Mouse (Mus musculus) hindbrain, postnatal 0 days (tissue): ENCODE measurements around the gene Sema3c. TPM values are rescaled to one million over a fixed set of nuclear protein-coding genes. Genes with fewer than 3 reads are reported as not detected.
A peak's percentile ranks its signal among the peaks of the same experiment; 100 is the strongest.

ENCODE experiments used
- ATAC-seq: fragments of 200-750 bp; cut with Nextera tagmentation; 2 replicates; pipeline ENCODE4 v1.8.0; 2017; ENCODE audit warnings: mild to moderate bottlenecking, moderate TSS enrichment, moderate library complexity
- DNase-seq: peaks from one replicate; pipeline ENCODE4 v3.0.0-alpha.2; 2015; ENCODE audit warnings: low spot score
- H3K27ac ChIP-seq: fragments of 300-500 bp; sonication (generic); 2 replicates; pipeline ENCODE4 v1.5.1; 2014; ENCODE audit warnings: mild to moderate bottlenecking
- H3K27me3 ChIP-seq: fragments of 300-500 bp; sonication (generic); 2 replicates; pipeline ENCODE4 v1.6.1; 2014; ENCODE audit warnings: low read length, mixed read lengths; ENCODE audit not compliant: insufficient read depth
- H3K36me3 ChIP-seq: fragments of 300-500 bp; sonication (generic); 2 replicates; pipeline ENCODE4 v1.6.1; 2014; ENCODE audit warnings: low read length, mixed read lengths; ENCODE audit not compliant: insufficient read depth
- H3K4me1 ChIP-seq: fragments of 300-500 bp; sonication (generic); 2 replicates; pipeline ENCODE4 v1.6.1; 2014; ENCODE audit warnings: antibody characterized with exemption, low read length, mixed read lengths; ENCODE audit not compliant: insufficient read depth
- H3K4me2 ChIP-seq: fragments of 300-500 bp; sonication (generic); 2 replicates; pipeline ENCODE4 v1.6.1; 2014; ENCODE audit warnings: low read depth, mild to moderate bottlenecking, low read length, moderate library complexity, mixed read lengths
- H3K4me3 ChIP-seq: fragments of 300-500 bp; sonication (generic); 2 replicates; pipeline ENCODE4 v1.5.1; 2014; ENCODE audit warnings: low read length
- H3K9ac ChIP-seq: fragments of 300-500 bp; sonication (generic); replicated peaks from 2 replicates; pipeline ENCODE4 v1.6.1; 2014; ENCODE audit warnings: mild to moderate bottlenecking, low read length, moderate library complexity, mixed read lengths
- H3K9me3 ChIP-seq: fragments of 300-500 bp; sonication (generic); 2 replicates; pipeline ENCODE4 v1.6.1; 2016; ENCODE audit warnings: low read length, mixed read lengths
- CTCF ChIP-seq: IDR thresholded peaks from 2 replicates; pipeline ENCODE4 v1.5.1; 2016; ENCODE audit warnings: antibody characterized with exemption, control low read depth, low read depth
- WGBS: fragments of 180-500 bp; shearing (Covaris S2); extraction: QIAGEN DNeasy Blood & Tissue Kit; methylation state at CpG from one replicate; pipeline ENCODE4 v1.1.7; 2014; 5-methylcytosine and 5-hydroxymethylcytosine counted together
- polyA plus RNA-seq: library from polyadenylated mRNA; unstranded; fragments of >200 nt; fragmentation: Nextera tagmentation; extraction: Ambion mirVana; gene quantifications from 2 replicates; pipeline ENCODE4 v1.2.1, GENCODE M21; 2015
- total RNA-seq: library from RNA; depleted of rRNA; stranded (reverse); fragments of >200 nt; gene quantifications from 2 replicates; pipeline ENCODE4 v1.2.3, GENCODE M21; 2014

Sema3c gene
- total and polyA plus RNA-seq, 2 experiments from 2014 or later = 11.6 to 23.5 TPM

DNA sequence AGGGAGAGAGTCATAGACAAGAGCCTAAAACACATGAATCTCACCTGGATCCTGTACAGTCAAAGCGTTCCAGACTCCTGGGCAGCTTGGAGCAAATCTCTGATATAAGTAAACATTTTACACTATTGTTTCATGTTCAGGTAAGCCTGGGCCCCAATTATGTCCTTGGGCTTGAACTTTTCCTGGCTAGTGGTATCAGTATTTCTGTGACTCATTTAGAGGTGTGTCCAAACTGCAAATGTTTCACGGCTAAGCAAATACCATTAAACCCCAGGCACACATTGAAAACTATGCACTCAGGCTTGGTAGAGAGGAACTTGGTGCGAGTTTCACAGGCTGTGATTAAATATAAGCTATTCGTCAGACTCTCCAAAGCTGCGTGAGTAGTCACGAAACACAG, 2.5 kb upstream of the Sema3c start:
- Histone ChIP-seq H3K27me3 (no peaks in the 10 kb centered on the region), H3K27ac (no peak overlapping the region), H3K9me3 (no peaks in the 10 kb centered on the region), H3K4me2 (no peak overlapping the region), H3K9ac (no peak overlapping the region), H3K4me1 (no peaks in the 10 kb centered on the region; the same call in 1 of the 2 replicates), H3K36me3 (no peaks in the 10 kb centered on the region), H3K4me3 (no peak overlapping the region)
- DNase-seq = no peak
- WGBS = 90% methylated on average over 6 of the region's 6 CpGs
- no peak for ATAC-seq
- no peak for TF ChIP-seq CTCF

DNA sequence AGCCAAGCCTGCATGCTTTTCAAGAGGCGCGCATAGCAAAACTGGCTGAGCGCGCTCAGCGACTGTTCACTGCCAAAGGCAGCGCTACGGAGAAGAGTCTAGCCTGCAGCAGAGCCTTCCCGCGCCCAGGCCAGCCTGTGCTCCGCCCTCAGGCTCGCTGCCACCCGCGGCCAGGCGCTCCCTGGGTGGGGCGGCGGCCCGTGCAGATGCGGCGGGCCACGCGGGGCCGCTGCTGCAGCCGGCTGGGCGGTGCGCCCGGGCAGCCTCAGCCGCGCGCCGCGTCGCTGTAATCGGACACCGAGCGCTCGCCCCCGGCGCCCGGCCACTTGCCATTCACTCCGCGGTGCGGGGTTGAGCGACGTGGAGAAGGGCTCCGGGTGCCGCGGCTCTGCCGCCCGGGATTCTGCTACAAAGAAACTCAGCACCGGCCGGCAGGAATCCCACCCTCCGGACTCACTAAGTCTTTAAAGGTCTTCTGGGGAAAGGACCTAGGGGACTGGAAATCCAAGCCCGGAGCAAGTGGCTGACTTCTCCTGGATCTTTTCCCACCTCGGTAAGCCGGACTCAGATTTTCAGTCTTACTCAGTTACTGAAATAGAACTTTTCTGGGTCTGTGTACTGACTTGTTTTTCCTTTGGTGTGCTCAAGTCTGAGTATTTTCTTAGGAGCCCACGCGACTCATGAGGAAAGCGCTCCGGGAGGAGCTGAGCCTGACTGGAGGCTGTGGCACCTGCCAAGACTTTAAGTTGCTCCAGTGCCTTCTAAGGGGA, 517 bp downstream of the Sema3c start:
- H3K4me2 ChIP-seq = peak overlapping the region; percentile 95
- no peaks in the 10 kb centered on the region for H3K9me3 ChIP-seq
- no peaks in the 10 kb centered on the region for H3K36me3 ChIP-seq
- under 1% methylated on average over 58 of the region's 59 CpGs for WGBS
- TF ChIP-seq CTCF = no peak
- peak overlapping the region; percentile 75 for H3K4me3 ChIP-seq
- no peaks in the 10 kb centered on the region for H3K27me3 ChIP-seq
- DNase-seq (peak; percentile 73), ATAC-seq (peak; percentile 93)
- H3K4me1 ChIP-seq = no peaks in the 10 kb centered on the region; the same call in 1 of the 2 replicates
- peak overlapping the region; percentile 44 for H3K9ac ChIP-seq
- H3K27ac ChIP-seq = peak overlapping the region; percentile 20; the same call in 1 of the 2 replicates

DNA sequence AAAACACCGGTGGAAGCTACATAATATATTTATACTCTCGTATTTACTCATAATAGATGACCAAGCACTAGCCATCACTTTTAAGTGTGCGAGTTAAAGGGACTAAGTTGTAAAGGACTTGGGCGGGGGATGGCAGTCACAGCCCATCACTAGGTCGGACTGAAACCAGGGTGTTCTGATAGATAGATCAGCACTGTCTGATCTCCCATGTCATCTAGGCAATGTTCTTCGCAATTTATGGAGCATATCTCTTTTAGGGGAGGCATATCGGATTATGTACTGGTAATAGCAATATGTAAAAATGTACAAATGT, 1.1 kb downstream of the Sema3c start:
- Histone ChIP-seq H3K27me3 (no peaks in the 10 kb centered on the region), H3K36me3 (no peaks in the 10 kb centered on the region), H3K9ac (peak overlapping the region; percentile 44; the same call in 1 of the 2 replicates), H3K4me3 (peak overlapping the region; percentile 75), H3K4me2 (peak overlapping the region; percentile 95), H3K9me3 (no peaks in the 10 kb centered on the region), H3K27ac (no peak overlapping the region), H3K4me1 (no peaks in the 10 kb centered on the region; the same call in 1 of the 2 replicates)
- TF ChIP-seq CTCF = no peak
- 19% methylated on average over 7 of the region's 7 CpGs for WGBS
- ATAC-seq = no peak
- DNase-seq = no peak

DNA sequence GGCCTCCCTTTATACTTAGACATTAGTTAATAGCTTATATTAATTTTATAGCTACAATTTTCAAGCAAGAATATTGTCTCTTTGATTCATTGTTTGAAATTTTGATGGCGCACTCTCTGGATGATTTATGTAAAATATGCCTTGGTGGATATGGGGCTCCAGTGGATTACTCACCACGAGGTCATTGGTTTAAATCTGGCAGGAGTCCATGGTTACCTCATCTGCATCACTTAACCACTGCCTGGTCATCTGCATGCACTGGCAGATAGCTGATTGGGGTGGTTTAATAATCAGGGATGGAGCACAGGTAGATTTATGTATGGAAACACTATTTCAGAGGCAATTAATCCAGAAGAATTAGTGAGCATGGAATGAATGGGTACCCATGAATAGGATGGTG, 2.0 kb downstream of the Sema3c start:
- Histone ChIP-seq H3K4me3 (no peak overlapping the region), H3K4me2 (peak overlapping the region; percentile 95; the same call in 1 of the 2 replicates), H3K4me1 (no peaks in the 10 kb centered on the region; the same call in 1 of the 2 replicates), H3K36me3 (no peaks in the 10 kb centered on the region), H3K9ac (no peak overlapping the region), H3K9me3 (no peaks in the 10 kb centered on the region), H3K27me3 (no peaks in the 10 kb centered on the region), H3K27ac (no peak overlapping the region)
- no peak for DNase-seq
- WGBS = 54% methylated on average over 2 of the region's 2 CpGs
- no peak for TF ChIP-seq CTCF
- ATAC-seq = no peak

DNA sequence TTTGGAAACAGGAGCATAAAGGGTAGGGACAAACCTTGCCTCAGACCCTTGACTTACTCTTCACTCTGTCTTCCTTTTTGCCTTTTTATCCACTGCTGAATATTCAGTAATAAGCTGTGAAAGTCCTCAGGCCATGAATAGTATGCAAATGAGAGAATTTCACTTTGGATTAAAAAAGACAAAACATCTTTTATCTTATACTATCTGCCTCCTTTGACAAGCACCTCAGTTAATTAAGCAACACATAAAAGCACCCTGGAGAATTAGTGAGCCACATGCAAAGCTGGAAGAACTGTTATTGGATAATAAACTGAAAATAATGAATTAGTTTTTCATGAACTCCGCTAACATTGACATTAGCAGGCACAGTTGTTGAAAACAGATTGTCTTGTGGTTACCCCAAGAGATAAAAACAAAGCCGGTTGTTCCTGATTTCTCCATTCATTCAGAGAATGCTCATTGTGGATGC, 8.0 kb downstream of the Sema3c start:
- ATAC-seq (no peak; the same call in 1 of the 2 replicates), DNase-seq (peak; percentile 5)
- Histone ChIP-seq H3K36me3 (no peaks in the 10 kb centered on the region), H3K4me1 (no peaks in the 10 kb centered on the region), H3K4me2 (no peak overlapping the region), H3K27me3 (no peaks in the 10 kb centered on the region), H3K9ac (no peak overlapping the region), H3K27ac (no peak overlapping the region), H3K4me3 (no peak overlapping the region), H3K9me3 (no peaks in the 10 kb centered on the region)
- 31% methylated on average over 2 of the region's 2 CpGs for WGBS
- no peak for TF ChIP-seq CTCF

DNA sequence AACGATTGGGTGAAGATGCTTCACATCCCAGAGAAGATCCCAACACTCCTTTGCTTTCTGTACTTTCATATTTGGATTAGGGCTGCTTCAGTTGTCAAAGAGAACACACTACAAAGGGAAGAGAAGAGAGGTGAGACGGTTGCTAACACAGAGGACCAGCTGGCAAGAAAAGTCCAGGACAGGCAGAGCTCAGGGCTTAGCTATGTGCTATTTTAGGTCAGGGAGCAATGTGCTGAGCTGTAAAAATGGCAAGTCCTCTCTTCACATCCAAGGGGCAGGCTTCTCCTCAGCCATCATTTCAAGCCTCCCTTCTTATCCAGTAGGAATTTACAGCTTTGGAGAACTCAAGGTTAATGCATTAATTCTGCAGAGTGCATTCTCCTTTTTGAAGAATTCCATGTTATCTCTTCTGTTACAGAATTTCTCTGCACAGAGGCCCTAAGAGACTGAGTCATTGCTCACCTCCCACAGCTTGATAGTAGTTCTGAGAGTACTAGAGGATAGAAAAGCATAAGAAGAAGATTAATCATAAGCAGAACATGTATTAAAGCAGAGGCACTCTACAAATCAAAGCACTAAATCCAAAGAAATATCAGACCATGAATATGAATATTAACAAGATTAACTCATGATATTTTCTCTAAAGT, 10.3 kb downstream of the Sema3c start:
- Histone ChIP-seq H3K9ac (no peak overlapping the region), H3K9me3 (no peaks in the 10 kb centered on the region), H3K27ac (no peak overlapping the region), H3K27me3 (no peaks in the 10 kb centered on the region), H3K4me3 (no peak overlapping the region), H3K4me2 (no peak overlapping the region), H3K36me3 (no peaks in the 10 kb centered on the region), H3K4me1 (no peaks in the 10 kb centered on the region)
- 70% methylated on average over 2 of the region's 2 CpGs for WGBS
- DNase-seq (no peak), ATAC-seq (no peak)
- TF ChIP-seq CTCF = no peak
